Mouse (Mus musculus): ENCODE measurements around the gene Zfp82. TPM values are rescaled to one million over a fixed set of nuclear protein-coding genes. Genes with fewer than 3 reads are reported as not detected.
A peak's percentile ranks its signal among the peaks of the same experiment; 100 is the strongest.

The Zfp82 gene
- total RNA-seq, 2 experiments from 2014 or later, result 1.3 to 2.3 TPM

- DNase-seq, result peak; percentile 66
- Histone ChIP-seq H3K4me3 (0 out of 2 replicates have a peak overlapping the region, but pooled peaks have one; percentile 13), H3K27ac (peak overlapping the region; percentile 92)
- TF ChIP-seq CTCF (IDR thresholded peaks at IDR 0.05), result no peak
- intact Hi-C loops (cut with DNase I), result no loop called here
Observed at GRCm38 (mm10) chr7:30008020-30008690, 64.5 kb downstream of the Zfp82 start.

GRCm38 (mm10) chr7:30007601-30008000, 65.1 kb downstream of the Zfp82 start:
- Histone ChIP-seq H3K27ac (peak overlapping the region; percentile 92), H3K4me3 (no peak overlapping the region)
- DNase-seq, result no peak
- intact Hi-C loops (cut with DNase I), result no loop called here
- no peak for TF ChIP-seq CTCF (IDR thresholded peaks at IDR 0.05)

Small RNA genes within 50 kb of the gene (microRNA-seq; reads per million reads assigned to microRNA genes)
- gene Gm23368, result not detected

Other genes with a start within 250 kb of the Zfp82 start
- gene Zfp940, start 219.2 kb downstream of the Zfp82 start, total RNA-seq (2021), result 1 to 10 TPM; 2.7 to 2.8 TPM
- 1 to 10 TPM; 2.8 to 4.3 TPM for gene Zfp420, start 212.9 kb downstream of the Zfp82 start, total RNA-seq (2021)
- gene Zfp27, start 166.3 kb downstream of the Zfp82 start, total RNA-seq (2021), result 1 to 10 TPM; 8.6 to 8.8 TPM
- gene Zfp383, start 164.7 kb downstream of the Zfp82 start, total RNA-seq (2021), result 1 to 10 TPM; 5.5 to 8.0 TPM
- 1 to 10 TPM; 5.7 to 6.6 TPM for gene Zfp74, start 118.8 kb downstream of the Zfp82 start, total RNA-seq (2021)
- gene Zfp568, start 88.9 kb downstream of the Zfp82 start, total RNA-seq (2021), result 10 to 100 TPM; 12.8 to 16.1 TPM
- gene Zfp14, start 21.5 kb downstream of the Zfp82 start, total RNA-seq (2021), result 1 to 10 TPM; 1.8 to 2.1 TPM
- under 1 TPM in 1 of 2 experiments, not detected in 1; 0.59 TPM for gene Gm26920, start 17.5 kb upstream of the Zfp82 start, total RNA-seq (2021)
- 1 to 10 TPM; 1.2 to 3.4 TPM for gene Zfp566, start 17.6 kb upstream of the Zfp82 start, total RNA-seq (2021)
- gene Zfp260, start 21.9 kb upstream of the Zfp82 start, total RNA-seq (2021), result 10 to 100 TPM; 33.5 to 39.2 TPM
- 1 to 10 TPM; 1.1 to 1.3 TPM for gene Zfp382, start 49.0 kb upstream of the Zfp82 start, total RNA-seq (2021)
- 10 to 100 TPM; 28.5 to 32.5 TPM for gene Zfp146, start 96.8 kb upstream of the Zfp82 start, total RNA-seq (2021)
- 1,000 to 10,000 TPM in 1 of 2 experiments, 100 to 1,000 TPM in 1; 850 to 1,151 TPM for gene Cox7a1, start 111.2 kb upstream of the Zfp82 start, total RNA-seq (2021)
- 100 to 1,000 TPM; 178 to 186 TPM for gene Capns1, start 125.9 kb upstream of the Zfp82 start, total RNA-seq (2021)
- gene Polr2i, start 159.0 kb upstream of the Zfp82 start, total RNA-seq (2021), result 10 to 100 TPM; 62.1 to 68.0 TPM
- gene Tbcb, start 159.4 kb upstream of the Zfp82 start, total RNA-seq (2021), result 10 to 100 TPM; 29.8 to 31.5 TPM
- not detected for gene Ovol3, start 162.8 kb upstream of the Zfp82 start, total RNA-seq (2021)
- gene Thap8, start 207.2 kb upstream of the Zfp82 start, total RNA-seq (2021), result under 1 TPM in 1 of 2 experiments, not detected in 1; 0.26 TPM
- 1 to 10 TPM; 1.7 to 3.0 TPM for gene Wdr62, start 207.5 kb upstream of the Zfp82 start, total RNA-seq (2021)
- 1 to 10 TPM; 5.5 to 5.8 TPM for gene Clip3, start 218.8 kb upstream of the Zfp82 start, total RNA-seq (2021)
- 10 to 100 TPM; 21.0 to 22.9 TPM for gene Alkbh6, start 235.8 kb upstream of the Zfp82 start, total RNA-seq (2021)
- gene Syne4, start 241.9 kb upstream of the Zfp82 start, total RNA-seq (2021), result 1 to 10 TPM; 1.8 to 2.1 TPM
- gene E130208F15Rik, start 248.8 kb upstream of the Zfp82 start, total RNA-seq (2021), result under 1 TPM; 0.36 to 0.42 TPM